Mouse (Mus musculus) liver, embryonic 15.5 days (tissue): Measurements from ENCODE around the gene Ubxn10. TPM values are rescaled to one million over a fixed set of nuclear protein-coding genes. Genes with fewer than 3 reads are reported as not detected.

Experiments
- ATAC-seq: fragments of 200-750 bp; cut with Nextera tagmentation; 2 replicates; pipeline ENCODE4 v1.8.0; 2017; ENCODE audit warnings: moderate number of reproducible peaks, mild to moderate bottlenecking, moderate library complexity; ENCODE audit not compliant: insufficient read depth
- H3K27ac ChIP-seq: fragments of 300-500 bp; sonication (generic); replicated peaks from 2 replicates; pipeline ENCODE4 v1.5.1; 2015; ENCODE audit warnings: mild to moderate bottlenecking, inconsistent platforms
- H3K27me3 ChIP-seq: fragments of 300-500 bp; sonication (generic); 2 replicates; pipeline ENCODE4 v1.6.1; 2015; ENCODE audit warnings: mild to moderate bottlenecking, inconsistent platforms
- H3K36me3 ChIP-seq: fragments of 300-500 bp; sonication (generic); replicated peaks from 2 replicates; pipeline ENCODE4 v1.6.1; 2015; ENCODE audit warnings: moderate library complexity, mild to moderate bottlenecking, inconsistent platforms
- H3K4me1 ChIP-seq: fragments of 300-500 bp; sonication (generic); replicated peaks from 2 replicates; pipeline ENCODE4 v1.6.1; 2015; ENCODE audit warnings: inconsistent platforms
- H3K4me2 ChIP-seq: fragments of 300-500 bp; sonication (generic); 2 replicates; pipeline ENCODE4 v1.6.1; 2015; ENCODE audit warnings: moderate library complexity, mild to moderate bottlenecking, inconsistent platforms
- H3K4me3 ChIP-seq: fragments of 300-500 bp; sonication (generic); replicated peaks from 2 replicates; pipeline ENCODE4 v1.5.1; 2015; ENCODE audit warnings: mild to moderate bottlenecking, inconsistent platforms
- H3K9ac ChIP-seq: fragments of 300-500 bp; sonication (generic); 2 replicates; pipeline ENCODE4 v1.6.1; 2015; ENCODE audit warnings: moderate library complexity, mild to moderate bottlenecking, inconsistent platforms
- H3K9me3 ChIP-seq: fragments of 300-500 bp; sonication (generic); replicated peaks from 2 replicates; pipeline ENCODE4 v1.6.1; 2016; ENCODE audit warnings: inconsistent platforms
- WGBS: fragments of 180-500 bp; shearing (Covaris S2); methylation state at CpG from one replicate; pipeline ENCODE4 v1.1.7; 2015; ENCODE audit warnings: mixed read lengths; ENCODE audit not compliant: insufficient replicate concordance; 5-methylcytosine and 5-hydroxymethylcytosine counted together
- polyA plus RNA-seq: library from polyadenylated mRNA; unstranded; fragments of >200 nt; fragmentation: Nextera tagmentation; extraction: Ambion mirVana; gene quantifications from 2 replicates; pipeline ENCODE4 v1.2.1, GENCODE M21; 2015

The Ubxn10 gene
- polyA plus RNA-seq, 1 experiment from 2014 or later: 0.08 TPM

- H3K4me3 ChIP-seq: no peak overlapping the region
- H3K4me2 ChIP-seq: no peak overlapping the region
- no peaks in the 10 kb centered on the region for H3K27me3 ChIP-seq
- 69% methylated on average over 11 of the region's 11 CpGs for WGBS
- H3K9ac ChIP-seq: no peak overlapping the region
- H3K27ac ChIP-seq: no peak overlapping the region
- H3K4me1 ChIP-seq: no peaks in the 10 kb centered on the region
- no peak for ATAC-seq
- H3K9me3 ChIP-seq: no peaks in the 10 kb centered on the region; the same call in 1 of the 2 replicates
- H3K36me3 ChIP-seq: no peaks in the 10 kb centered on the region
Observed at GRCm38 (mm10) chr4:138755983-138756382, 19.0 kb upstream of the Ubxn10 start.

- H3K27me3 ChIP-seq: no peaks in the 10 kb centered on the region
- H3K36me3 ChIP-seq: no peaks in the 10 kb centered on the region
- H3K27ac ChIP-seq: no peak overlapping the region
- H3K9ac ChIP-seq: no peak overlapping the region
- H3K9me3 ChIP-seq: no peaks in the 10 kb centered on the region; the same call in 1 of the 2 replicates
- no peak for ATAC-seq
- H3K4me2 ChIP-seq: no peak overlapping the region
- no peaks in the 10 kb centered on the region for H3K4me1 ChIP-seq
- WGBS: 49% methylated on average over 4 of the region's 4 CpGs
- H3K4me3 ChIP-seq: no peak overlapping the region
Observed at GRCm38 (mm10) chr4:138755439-138755838, 18.5 kb upstream of the Ubxn10 start.

GRCm38 (mm10) chr4:138754432-138754831 lies 17.5 kb upstream of the Ubxn10 start:
- Histone ChIP-seq H3K4me2 (no peak overlapping the region), H3K36me3 (no peaks in the 10 kb centered on the region), H3K4me1 (no peaks in the 10 kb centered on the region), H3K9me3 (no peaks in the 10 kb centered on the region; the same call in 1 of the 2 replicates), H3K4me3 (no peak overlapping the region), H3K27me3 (no peaks in the 10 kb centered on the region), H3K9ac (no peak overlapping the region), H3K27ac (no peak overlapping the region)
- ATAC-seq: no peak
- 59% methylated on average over 9 of the region's 9 CpGs for WGBS

GRCm38 (mm10) chr4:138753608-138754007 lies 16.6 kb upstream of the Ubxn10 start:
- Histone ChIP-seq H3K27ac (no peak overlapping the region), H3K4me1 (no peaks in the 10 kb centered on the region), H3K9ac (no peak overlapping the region), H3K36me3 (no peaks in the 10 kb centered on the region), H3K4me2 (no peak overlapping the region), H3K9me3 (no peaks in the 10 kb centered on the region; the same call in 1 of the 2 replicates), H3K4me3 (no peak overlapping the region), H3K27me3 (no peaks in the 10 kb centered on the region)
- WGBS: 73% methylated on average over 3 of the region's 3 CpGs
- no peak for ATAC-seq

GRCm38 (mm10) chr4:138752603-138753002 lies 15.6 kb upstream of the Ubxn10 start:
- Histone ChIP-seq H3K9me3 (no peaks in the 10 kb centered on the region; the same call in 1 of the 2 replicates), H3K36me3 (no peaks in the 10 kb centered on the region), H3K4me1 (no peaks in the 10 kb centered on the region), H3K27ac (no peak overlapping the region), H3K4me2 (no peak overlapping the region), H3K27me3 (no peaks in the 10 kb centered on the region), H3K4me3 (no peak overlapping the region), H3K9ac (no peak overlapping the region)
- ATAC-seq: no peak
- 80% methylated on average over 6 of the region's 6 CpGs for WGBS

- Histone ChIP-seq H3K4me1 (no peaks in the 10 kb centered on the region), H3K4me2 (no peak overlapping the region), H3K27me3 (no peaks in the 10 kb centered on the region), H3K27ac (no peak overlapping the region), H3K9me3 (no peaks in the 10 kb centered on the region; the same call in 1 of the 2 replicates), H3K4me3 (no peak overlapping the region), H3K36me3 (no peaks in the 10 kb centered on the region), H3K9ac (no peak overlapping the region)
- WGBS: 40% methylated on average over 8 of the region's 8 CpGs
- ATAC-seq: no peak
Observed at GRCm38 (mm10) chr4:138748369-138749072, 11.6 kb upstream of the Ubxn10 start.

GRCm38 (mm10) chr4:138747851-138748250 lies 10.9 kb upstream of the Ubxn10 start:
- Histone ChIP-seq H3K9ac (no peak overlapping the region), H3K4me2 (no peak overlapping the region), H3K36me3 (no peaks in the 10 kb centered on the region), H3K9me3 (no peaks in the 10 kb centered on the region; the same call in 1 of the 2 replicates), H3K27ac (no peak overlapping the region), H3K4me3 (no peak overlapping the region), H3K27me3 (no peaks in the 10 kb centered on the region), H3K4me1 (no peaks in the 10 kb centered on the region)
- no peak for ATAC-seq
- WGBS: 57% methylated on average over 10 of the region's 10 CpGs

- Histone ChIP-seq H3K4me1 (no peaks in the 10 kb centered on the region), H3K36me3 (no peaks in the 10 kb centered on the region), H3K4me3 (no peak overlapping the region), H3K27ac (no peak overlapping the region), H3K9me3 (no peaks in the 10 kb centered on the region), H3K27me3 (no peaks in the 10 kb centered on the region), H3K4me2 (no peak overlapping the region), H3K9ac (no peak overlapping the region)
- ATAC-seq: no peak
- 71% methylated on average over 9 of the region's 9 CpGs for WGBS
Observed at GRCm38 (mm10) chr4:138746866-138747265, 9.9 kb upstream of the Ubxn10 start.

GRCm38 (mm10) chr4:138745884-138746283 lies 8.9 kb upstream of the Ubxn10 start:
- 44% methylated on average over 4 of the region's 4 CpGs for WGBS
- no peak overlapping the region for H3K9ac ChIP-seq
- H3K4me3 ChIP-seq: no peak overlapping the region
- H3K9me3 ChIP-seq: no peaks in the 10 kb centered on the region
- no peak overlapping the region for H3K27ac ChIP-seq
- H3K4me1 ChIP-seq: no peaks in the 10 kb centered on the region
- ATAC-seq: no peak
- H3K27me3 ChIP-seq: no peaks in the 10 kb centered on the region
- no peak overlapping the region for H3K4me2 ChIP-seq
- H3K36me3 ChIP-seq: no peaks in the 10 kb centered on the region

GRCm38 (mm10) chr4:138739136-138739851 lies 2.3 kb upstream of the Ubxn10 start:
- WGBS: 26% methylated on average over 7 of the region's 7 CpGs

GRCm38 (mm10) chr4:138734863-138735262 lies 2.1 kb downstream of the Ubxn10 start:
- WGBS: 76% methylated on average over 4 of the region's 4 CpGs
- no peak overlapping the region for H3K4me2 ChIP-seq

More at GRCm38 (mm10) chr4:138739136-138739851, 2.3 kb upstream of the Ubxn10 start:
- no peak for ATAC-seq
- no peaks in the 10 kb centered on the region for H3K4me1 ChIP-seq
- no peak overlapping the region for H3K9ac ChIP-seq
- H3K4me3 ChIP-seq: no peak overlapping the region
- H3K27me3 ChIP-seq: no peaks in the 10 kb centered on the region
- H3K27ac ChIP-seq: no peak overlapping the region
- H3K36me3 ChIP-seq: no peaks in the 10 kb centered on the region
- H3K4me2 ChIP-seq: no peak overlapping the region
- H3K9me3 ChIP-seq: no peaks in the 10 kb centered on the region

More at GRCm38 (mm10) chr4:138734863-138735262, 2.1 kb downstream of the Ubxn10 start:
- Histone ChIP-seq H3K36me3 (no peaks in the 10 kb centered on the region), H3K9me3 (no peaks in the 10 kb centered on the region), H3K27me3 (no peaks in the 10 kb centered on the region), H3K27ac (no peak overlapping the region), H3K9ac (no peak overlapping the region), H3K4me3 (no peak overlapping the region), H3K4me1 (no peaks in the 10 kb centered on the region)
- no peak for ATAC-seq
